Mouse (Mus musculus) layer of hippocampus, adult 18-20 months (tissue): ENCODE measurements at regions not wholly inside any gene's neighbourhood (a gene's known extent, or its start where the extent isn't known, plus 50 kb on each side); places are given as distances from the start of the nearest gene placed in this dataset.

ENCODE experiments used
- DNase-seq, 2 experiments: peaks; one replicate each; pipeline ENCODE4 v3.0.0; 2022; ENCODE audit warnings: low spot score in 2 of 2

DNA sequence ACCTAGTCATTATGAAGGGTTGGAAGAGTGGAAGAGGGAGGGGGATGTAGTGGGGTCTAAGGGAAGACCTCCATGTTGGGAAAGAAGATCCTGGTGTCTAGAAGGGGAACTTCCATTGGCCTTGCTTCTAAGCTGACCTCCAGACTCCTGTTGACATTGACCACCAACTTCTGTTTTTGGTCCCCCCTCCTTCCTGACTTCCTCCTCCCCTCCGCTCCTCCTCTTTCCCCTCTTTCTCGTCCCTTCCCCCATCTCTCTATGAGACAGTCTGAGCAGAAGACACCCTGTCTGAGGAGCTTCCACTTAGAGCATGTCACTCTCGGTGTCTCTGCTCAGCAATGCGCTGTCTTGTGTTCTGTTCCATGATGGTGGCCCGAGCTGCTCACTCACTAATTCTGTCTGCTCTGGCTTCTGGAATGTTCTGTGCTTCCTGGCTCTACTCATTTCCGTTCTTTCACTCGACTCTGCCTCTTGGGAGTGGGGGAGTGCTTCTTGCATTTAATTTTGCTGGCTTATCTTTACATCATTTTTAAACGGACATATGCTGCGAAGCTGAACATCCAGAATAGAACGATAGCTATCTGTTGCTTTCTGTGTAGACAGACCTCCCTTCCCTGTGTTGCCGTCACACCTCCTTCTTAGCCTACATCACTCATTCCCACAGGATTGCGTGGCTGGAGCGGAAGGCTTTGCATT lies 148.7 kb downstream of the Tpra1 start:
- peak in 1 of 2 experiments; percentile 51 for DNase-seq

DNA sequence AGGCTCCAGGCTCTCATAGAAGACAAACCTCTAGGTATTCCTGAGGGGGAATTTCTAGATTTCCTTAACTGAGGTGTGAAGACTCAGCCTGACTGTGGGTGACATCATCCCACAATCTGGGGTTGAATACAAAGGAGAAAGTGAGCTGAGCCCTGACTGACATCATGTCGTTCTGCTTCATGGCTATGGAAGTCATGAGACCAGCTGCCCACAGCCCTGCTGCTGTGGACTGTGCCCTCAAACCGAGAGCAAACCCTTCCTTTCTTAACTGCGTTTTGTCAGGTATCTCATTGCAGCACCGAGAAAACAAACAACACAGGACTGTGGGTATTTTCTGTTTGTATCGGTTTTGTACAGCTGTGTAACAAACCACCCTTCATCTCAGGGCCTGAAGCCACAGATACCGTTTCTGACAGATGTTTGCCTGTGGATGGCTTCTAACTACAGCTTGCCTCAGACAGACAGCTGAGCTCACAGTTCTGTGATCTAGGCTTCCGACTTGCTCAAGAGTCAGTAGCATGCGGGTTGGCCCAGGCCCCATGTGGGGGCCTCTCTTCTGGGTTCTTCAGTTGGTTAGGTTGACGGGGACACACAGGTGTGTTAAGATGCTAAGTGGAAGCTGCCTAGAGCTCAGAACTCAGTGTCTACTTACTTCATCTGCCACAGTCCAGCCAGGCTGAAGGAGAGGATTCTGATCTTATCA lies 150.9 kb downstream of the Tpra1 start:
- DNase-seq = no peak

DNA sequence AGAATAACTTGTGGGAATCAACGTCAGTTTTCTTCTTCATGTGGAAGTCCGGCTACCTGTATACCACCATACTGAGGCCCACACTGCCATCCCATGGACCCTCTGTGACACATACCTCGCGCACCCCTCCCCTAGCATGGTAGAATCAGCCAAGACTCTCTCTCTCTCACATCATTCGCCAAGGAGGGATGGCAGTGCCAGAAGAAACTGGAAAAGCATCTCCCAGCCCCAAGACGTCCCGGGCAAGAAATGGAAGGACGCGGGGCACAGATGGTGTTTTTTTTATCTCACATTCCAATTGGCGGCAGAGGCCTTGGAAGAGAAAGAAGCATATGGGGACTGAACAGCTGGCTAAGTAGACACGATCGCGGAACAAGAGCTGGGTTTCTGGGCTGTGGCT lies 152.0 kb downstream of the Tpra1 start:
- DNase-seq = no peak

DNA sequence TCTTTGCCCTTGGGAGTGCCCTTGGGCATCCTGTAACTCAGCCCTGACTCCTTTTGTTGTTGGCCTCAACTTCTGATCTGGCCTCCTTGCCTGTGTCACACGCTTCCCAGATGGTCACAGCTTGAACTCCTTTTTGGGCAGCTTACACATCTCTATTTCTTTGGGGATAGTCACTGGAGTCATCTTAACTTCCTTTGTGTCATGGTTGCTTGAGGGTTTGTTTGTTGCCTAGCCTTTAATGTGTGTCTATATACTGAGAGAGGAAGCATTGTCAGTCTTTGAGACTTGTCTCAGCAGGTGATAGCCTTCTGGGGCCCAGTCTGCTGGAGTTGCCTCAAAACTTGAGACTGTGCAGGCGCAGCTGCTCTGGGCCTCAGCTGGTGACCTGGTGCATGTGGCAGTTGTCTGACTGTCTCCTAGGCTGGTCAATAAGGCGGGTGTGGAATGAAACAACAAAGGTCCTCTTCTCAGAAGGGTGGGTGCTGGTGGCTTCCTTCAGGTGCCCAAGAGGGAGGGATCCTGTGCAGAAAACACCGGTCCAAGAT lies 157.5 kb downstream of the Tpra1 start:
- DNase-seq = no peak

DNA sequence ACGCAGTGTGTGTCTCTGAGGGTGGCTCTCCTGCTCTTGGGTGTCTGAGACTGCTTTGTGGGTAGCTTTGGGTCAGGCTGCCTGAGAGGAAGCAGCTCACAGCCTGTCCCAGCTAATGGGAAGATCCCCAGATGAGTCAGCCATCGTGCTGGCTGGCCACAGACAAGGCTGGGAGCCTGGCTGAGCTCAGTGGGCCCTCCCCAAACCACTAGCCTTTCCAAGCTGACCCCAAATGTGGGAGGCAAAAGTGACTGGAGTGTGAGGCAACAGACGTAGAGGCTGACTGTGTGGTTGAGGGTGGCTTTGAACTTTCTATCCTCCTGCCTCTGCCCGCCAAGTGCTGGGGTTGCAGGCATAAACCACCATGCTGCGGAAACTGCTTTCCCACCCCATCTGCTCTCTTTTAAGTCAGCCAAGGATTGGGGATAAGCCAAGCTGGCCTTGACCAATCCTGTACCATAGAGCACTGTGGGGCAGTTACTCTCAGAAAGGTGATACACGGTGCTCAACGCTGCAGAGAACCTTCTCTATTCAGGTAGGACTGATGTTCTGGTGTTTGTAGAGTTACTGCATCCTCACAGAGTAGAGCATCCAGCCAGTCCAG lies 163.0 kb downstream of the Tpra1 start:
- DNase-seq = no peak

DNA sequence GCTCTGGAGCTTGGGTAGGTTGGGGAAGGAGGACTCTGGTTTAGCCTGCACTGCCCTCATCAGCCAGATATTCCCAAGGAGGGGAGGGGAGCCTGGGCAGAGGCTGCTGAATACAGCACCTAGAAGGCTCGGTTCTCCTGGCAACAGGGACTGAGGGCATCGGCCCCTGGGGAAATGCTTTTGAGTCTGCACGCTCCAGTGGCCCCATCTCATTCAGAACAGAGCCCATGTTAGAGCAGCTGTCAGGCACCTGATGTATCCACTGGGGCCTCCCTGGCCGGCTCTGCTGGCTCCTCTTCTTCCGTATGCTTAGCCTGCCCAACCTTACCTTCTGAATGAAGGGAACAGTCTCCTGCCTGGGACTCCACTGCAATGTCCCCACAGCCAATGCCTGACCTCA lies 164.5 kb downstream of the Tpra1 start:
- no peak for DNase-seq

DNA sequence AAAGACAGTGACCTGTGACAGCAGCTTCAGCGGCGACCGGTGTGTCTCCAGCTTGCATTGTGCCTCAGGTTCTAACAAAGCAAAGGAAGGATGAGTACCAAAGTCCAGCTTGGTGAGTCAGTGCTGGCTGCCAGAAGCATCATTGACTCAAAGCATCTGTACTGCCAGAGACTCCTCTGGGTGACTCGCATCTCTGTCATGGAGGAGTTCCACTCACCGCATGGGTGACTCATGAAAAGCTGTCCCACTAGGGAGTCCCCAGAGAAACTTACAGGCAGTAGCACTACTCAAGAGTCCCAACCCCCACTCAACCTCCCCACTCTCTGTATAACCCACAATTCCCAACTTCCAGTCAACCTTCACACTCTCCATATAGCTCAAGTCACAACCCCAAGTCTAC lies 166.2 kb downstream of the Tpra1 start:
- no peak for DNase-seq

DNA sequence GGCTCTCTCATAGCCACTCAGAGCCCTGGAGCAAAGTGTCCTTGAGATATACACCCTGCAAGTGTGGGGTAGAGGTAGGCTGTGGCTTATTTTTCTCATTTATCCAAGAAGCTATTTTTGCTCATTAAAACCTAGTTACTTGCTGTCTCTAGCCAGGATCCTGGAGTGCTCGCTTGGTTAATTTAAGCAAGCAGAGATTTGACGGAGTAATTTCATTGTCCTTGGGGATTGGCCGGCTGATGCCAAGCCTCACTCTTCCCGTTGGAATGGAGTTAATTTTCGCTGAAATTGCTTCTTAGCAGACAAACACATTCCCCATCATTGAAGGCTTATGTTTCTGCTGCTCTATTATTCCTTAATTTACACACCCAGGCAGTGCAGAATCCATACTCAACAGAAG lies 167.1 kb downstream of the Tpra1 start:
- no peak for DNase-seq

DNA sequence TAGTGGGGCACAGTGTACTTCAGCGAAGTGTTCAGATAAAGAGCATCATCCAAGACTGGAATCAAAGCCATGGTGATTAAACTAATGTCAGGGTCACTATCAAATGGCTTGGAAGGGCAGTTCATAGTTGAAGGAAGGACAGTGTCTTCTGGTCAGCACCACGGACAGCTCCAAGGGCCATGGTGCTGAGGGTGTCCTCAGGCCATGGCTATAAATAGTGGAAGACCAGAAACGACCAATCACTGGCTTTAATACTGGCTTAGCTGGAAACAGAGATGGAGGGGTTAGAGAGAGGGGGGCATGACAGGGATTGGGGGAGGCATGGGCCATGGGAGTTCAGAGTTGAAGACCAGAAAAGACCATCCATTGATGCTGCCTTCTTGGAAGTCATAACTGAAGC lies 168.0 kb downstream of the Tpra1 start:
- no peak for DNase-seq

DNA sequence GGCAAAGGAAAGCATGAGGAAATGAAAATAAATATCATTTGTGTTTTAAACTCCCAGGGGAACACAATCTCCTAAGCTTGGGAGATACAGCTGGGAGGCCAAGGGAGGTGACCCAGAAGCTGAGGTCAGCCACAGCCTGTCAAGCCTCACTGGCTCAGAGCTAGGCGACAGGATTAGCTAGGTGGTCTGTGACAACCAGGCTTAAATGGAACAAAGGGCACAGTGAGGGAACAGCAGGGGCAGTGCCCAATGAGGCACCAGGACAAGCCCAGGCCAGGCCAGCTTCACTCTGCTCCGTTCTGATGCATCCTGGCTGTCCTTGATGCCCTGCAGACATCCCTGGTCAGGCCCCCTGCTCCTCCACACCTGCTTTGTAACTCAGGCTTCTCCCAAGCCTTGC lies 169.7 kb downstream of the Tpra1 start:
- DNase-seq = no peak

DNA sequence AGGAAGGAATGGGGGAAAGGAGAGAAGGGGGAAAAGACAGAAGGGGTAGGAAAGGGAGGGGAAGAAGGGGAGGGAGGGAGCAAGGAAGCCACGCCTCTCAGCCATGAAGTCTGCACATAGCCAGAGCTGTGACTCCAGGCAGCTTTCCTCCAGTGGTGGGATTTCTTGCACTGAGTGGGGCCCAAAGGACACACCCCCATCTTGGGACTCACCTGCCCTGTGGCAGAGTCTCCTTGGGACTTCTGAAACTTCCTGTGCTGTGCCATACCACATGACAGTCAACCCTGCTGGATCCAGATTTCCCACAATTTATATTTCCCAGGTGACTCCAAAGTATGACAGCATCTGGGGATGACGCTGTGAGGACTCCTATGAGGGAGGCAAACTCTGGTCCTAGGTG lies 170.5 kb downstream of the Tpra1 start:
- no peak for DNase-seq

DNA sequence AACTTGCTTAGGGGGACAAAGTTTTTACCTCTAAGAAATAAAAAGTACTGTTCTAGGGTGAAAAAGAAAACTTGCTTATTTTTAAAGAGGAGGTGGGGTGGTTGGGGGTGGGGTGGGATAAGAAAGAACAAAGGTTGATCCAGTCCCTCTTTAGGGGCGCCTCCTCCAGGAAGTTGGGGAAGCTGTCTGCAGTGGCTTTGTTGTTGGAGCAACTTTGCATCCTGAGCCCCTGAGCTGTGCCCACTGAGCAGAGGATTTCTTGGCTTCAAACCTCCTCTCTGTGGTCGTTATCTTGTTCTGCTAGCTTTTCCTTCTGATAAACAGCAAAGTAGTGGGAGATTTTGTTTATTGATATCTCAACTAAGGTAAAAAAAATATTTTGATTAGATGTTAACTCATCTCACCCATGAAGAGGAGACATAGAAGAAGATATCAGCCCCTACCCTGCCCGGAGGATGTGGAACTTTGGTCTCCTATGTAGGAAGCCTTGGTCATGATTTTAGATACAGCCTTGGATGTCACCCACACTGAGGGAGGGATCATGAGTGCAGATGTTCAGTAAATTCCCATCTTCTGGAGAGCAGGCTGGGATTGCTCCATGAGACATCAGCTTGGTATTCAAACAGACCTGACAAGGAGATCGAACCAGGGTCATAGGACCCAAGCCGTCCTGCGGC lies 179.7 kb downstream of the Tpra1 start:
- no peak for DNase-seq

DNA sequence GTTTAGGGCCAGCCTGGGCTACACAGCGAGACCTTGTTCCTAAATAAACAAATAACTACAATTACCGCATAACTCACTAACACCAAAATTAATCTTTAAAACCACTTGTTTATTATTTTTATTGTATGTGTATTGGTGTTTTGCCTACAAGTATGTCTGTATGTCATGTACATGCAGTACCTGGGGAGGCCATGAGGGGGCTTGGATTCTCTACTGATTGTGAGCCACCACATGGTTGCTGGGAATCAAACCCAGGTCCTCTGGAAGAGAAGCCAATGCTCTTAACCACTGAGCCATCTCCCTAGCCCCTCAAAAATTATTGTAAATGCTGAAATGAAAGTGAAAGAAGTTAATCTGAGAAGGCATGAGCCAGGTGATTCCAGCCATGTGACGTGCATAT lies 182.4 kb downstream of the Tpra1 start:
- DNase-seq = no peak

DNA sequence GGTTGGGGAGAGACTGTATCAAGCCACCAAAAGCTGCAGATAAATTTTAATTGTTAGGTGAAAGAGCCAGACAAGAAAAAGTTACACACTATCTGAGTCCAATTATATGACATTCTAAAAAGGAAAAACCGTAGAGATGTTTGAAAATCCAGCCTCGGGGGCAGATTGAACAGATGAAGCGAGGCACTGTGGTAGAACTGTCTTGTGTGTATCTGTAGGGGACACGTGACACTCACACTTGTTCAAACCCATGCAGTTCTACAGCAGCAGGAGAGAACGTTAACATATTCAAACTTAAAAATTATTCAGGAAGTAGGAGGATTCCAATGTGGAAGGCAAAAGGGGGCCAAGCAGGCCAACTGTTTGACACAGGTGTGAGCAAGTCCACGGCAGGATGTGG lies 183.1 kb downstream of the Tpra1 start:
- DNase-seq = peak; percentile 28 to 64

DNA sequence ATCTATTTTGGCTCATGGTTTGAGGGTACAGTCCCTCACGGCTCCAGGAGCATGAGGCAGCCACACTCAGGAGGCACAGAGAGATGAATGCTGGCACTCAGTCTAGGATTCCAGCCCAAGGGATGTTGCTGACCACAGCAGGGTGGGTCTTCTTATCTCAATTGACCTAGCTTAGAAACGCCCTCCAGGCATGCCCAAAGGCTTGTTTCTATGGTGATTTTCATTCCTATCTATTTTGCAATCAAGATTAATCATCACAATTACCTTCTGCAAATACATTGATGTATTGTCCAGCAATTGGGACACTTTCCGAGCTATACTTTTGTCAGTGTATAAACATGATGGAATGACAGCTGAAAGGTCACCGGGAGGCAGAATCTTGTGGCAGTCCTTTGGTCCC lies 185.6 kb downstream of the Tpra1 start:
- DNase-seq = no peak

DNA sequence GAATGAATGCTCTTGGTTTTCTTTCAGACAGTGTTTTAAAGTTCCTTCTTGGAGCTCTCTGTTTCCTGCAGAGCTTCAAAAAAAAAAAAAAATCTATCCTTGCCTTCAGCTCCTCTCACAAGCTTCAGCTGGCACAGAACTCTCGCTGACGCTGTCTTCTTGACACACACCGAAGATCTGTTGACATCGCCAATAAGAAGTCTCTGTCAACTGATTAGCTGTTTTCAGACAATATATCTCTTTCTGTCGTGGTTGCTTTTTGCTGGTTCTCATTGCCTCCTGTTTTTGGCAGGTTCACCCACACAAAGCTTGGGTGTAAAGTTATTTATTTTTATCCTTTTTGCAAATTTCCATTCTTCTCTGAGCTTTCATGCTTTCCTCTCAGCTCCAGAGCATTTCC lies 188.0 kb downstream of the Tpra1 start:
- peak in 1 of 2 experiments; percentile 30 for DNase-seq

DNA sequence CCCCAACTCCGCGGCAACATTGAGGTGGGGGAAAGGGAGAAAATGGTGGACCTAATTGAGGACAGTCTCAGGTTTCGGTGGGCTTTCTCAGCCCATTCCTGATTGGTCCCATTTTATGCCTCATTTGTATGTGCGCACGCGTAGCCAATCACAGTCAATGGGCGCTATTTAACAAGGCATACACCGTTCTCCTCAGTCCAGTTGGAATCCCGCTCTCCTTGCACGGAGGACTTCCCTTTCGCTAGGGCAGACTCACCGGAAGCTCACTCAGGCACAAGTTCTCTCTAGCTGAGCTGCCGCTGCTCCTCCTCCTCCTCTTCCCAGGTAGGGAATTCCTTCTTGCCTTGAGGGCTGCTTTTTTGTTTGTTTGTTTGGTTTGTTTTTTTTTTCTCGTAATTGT lies 193.9 kb downstream of the Tpra1 start:
- no peak for DNase-seq

DNA sequence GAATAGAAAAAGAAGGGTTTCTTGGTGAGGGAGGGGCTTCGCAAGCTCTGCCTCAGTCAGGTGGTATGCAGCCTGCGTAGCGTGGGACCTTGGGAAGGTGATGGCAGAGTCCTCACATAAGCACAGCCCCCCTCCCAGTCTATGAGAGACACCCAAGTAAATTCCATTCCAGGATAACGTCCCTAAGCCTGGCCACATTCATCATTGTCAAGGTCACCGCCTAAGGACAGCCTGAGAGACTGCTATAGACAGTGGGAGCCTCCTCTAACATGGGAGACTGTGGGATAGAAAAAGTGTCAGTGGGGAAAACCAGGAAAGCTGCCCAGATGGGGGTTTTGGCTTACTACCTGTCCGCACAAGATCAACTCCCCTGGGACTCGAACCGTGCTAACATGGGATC lies 195.5 kb downstream of the Tpra1 start:
- DNase-seq = no peak

DNA sequence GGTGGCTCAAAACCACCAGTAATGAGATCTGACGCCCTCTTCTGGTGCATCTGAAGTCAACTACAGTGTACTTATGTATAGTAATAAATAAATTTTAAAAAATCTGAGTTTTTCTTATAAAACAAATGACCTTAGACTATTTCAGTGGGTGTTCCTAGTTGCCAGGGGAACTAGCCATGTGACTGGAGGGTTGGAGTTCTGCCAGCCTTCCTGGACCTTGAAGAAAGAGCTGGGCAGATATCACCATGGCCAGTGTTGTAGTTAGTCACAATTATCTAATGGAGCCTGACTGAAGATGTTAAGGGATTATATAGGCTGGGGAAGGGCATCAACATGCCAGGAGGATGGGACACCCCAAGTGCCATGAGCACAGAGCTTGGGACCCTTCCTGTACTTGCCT lies 217.2 kb downstream of the Tpra1 start:
- DNase-seq = no peak

DNA sequence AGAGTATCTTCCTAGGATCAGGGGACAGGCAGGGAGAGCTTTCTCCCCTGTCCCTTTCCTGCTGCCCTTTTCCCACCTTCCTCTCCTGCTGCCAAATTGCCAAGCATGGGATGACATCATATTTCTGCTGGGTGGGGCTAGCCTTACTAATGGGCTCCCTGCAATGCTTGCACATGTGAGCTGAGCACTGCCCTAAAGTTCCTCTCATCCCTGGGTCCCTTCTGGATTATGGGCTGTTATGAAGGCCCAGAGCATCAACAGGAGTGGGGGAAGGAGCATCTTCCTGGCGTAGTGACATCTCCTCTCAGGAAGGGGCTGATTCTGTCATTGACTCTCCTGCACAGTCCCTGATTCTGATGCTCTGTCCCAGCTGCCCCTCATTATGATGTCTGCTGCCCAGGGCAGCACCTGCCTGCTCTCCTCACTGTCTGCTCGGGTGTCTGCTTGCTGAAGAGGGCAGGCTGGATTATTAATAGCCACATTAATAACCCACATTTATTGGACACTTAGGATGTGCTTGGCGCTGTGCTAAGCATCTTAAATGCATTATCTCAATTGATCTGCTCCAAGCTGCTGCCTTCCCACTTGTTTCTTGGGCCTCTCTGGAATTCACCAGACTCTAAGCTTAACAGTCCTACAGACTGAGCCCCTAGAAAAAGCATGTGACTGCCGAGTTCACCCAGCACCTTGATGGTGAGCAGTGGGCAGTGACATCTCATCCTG lies 219.1 kb downstream of the Tpra1 start:
- no peak for DNase-seq

DNA sequence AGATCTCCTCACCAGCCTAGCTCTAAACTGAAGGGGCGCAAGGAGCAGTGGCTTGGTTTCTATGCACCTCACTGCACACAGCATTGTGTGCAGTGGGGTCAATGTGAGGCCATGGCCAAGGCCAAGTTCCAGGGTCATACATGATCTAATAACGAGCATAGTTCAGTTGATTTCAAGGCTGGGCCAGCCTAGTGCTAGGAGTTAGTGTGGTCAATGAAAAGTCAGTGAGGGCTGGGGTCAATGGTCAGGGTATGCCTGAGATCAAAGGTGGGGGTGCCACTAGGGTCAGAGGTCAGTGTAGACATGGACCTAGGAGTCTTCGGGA lies 219.7 kb downstream of the Tpra1 start:
- no peak for DNase-seq
